Mouse (Mus musculus) heart, embryonic 14.5 days (tissue): Measurements from ENCODE around the gene Ccnl1. TPM values are rescaled to one million over a fixed set of nuclear protein-coding genes. Genes with fewer than 3 reads are reported as not detected.
A peak's percentile ranks its signal among the peaks of the same experiment; 100 is the strongest.

Experiments used
- ATAC-seq: fragments of 200-750 bp; cut with Nextera tagmentation; 2 replicates; pipeline ENCODE4 v1.8.0; 2017; ENCODE audit warnings: low read depth, moderate TSS enrichment; ENCODE audit not compliant: insufficient number of reproducible peaks, insufficient read depth, low FRiP score
- H3K27ac ChIP-seq, 2 experiments: fragments of 200-500 bp in 1 of 2; fragments of 300-500 bp in 1 of 2; sonication (generic) in 1 of 2; replicated peaks in 1 of 2; 2 replicates each; pipeline ENCODE4 v1.5.1; 2012 to 2014; ENCODE audit warnings: low read depth in 2 of 2, low read length in 2 of 2, control low read depth in 1 of 2, mild to moderate bottlenecking in 1 of 2, mixed read lengths in 1 of 2; ENCODE audit not compliant: control insufficient read depth in 1 of 2, insufficient read depth in 1 of 2
- H3K27me3 ChIP-seq: fragments of 300-500 bp; sonication (generic); 2 replicates; pipeline ENCODE4 v1.6.1; 2014; ENCODE audit warnings: mild to moderate bottlenecking, low read length, control low read depth; ENCODE audit not compliant: control insufficient read depth, insufficient read depth
- H3K36me3 ChIP-seq: fragments of 300-500 bp; sonication (generic); 2 replicates; pipeline ENCODE4 v1.6.1; 2014; ENCODE audit warnings: mild to moderate bottlenecking, control low read depth, low read length, mixed read lengths; ENCODE audit not compliant: control insufficient read depth, insufficient read depth
- H3K4me1 ChIP-seq, 2 experiments: fragments of 200-500 bp in 1 of 2; fragments of 300-500 bp in 1 of 2; sonication (generic) in 1 of 2; 2 replicates each; pipeline ENCODE4 v1.6.1; 2012 to 2014; ENCODE audit warnings: low read length in 2 of 2, control low read depth in 1 of 2, mixed read lengths in 1 of 2; ENCODE audit not compliant: control insufficient read depth in 2 of 2, insufficient read depth in 2 of 2
- H3K4me2 ChIP-seq: fragments of 300-500 bp; sonication (generic); 2 replicates; pipeline ENCODE4 v1.6.1; 2014; ENCODE audit warnings: mild to moderate bottlenecking, low read length
- H3K4me3 ChIP-seq, 2 experiments: fragments of 200-500 bp in 1 of 2; fragments of 300-500 bp in 1 of 2; sonication (generic) in 1 of 2; 2 replicates each; pipeline ENCODE4 v1.5.1; 2012 to 2014; ENCODE audit warnings: low read length in 2 of 2, mild to moderate bottlenecking in 2 of 2, control low read depth in 1 of 2, low read depth in 1 of 2, moderate library complexity in 1 of 2; ENCODE audit not compliant: control insufficient read depth in 1 of 2, insufficient read depth in 1 of 2
- H3K9ac ChIP-seq: fragments of 300-500 bp; sonication (generic); 2 replicates; pipeline ENCODE4 v1.6.1; 2014; ENCODE audit warnings: mild to moderate bottlenecking, low read length
- H3K9me3 ChIP-seq: fragments of 300-500 bp; sonication (generic); 2 replicates; pipeline ENCODE4 v1.6.1; 2016; ENCODE audit warnings: low read length, control low read depth; ENCODE audit not compliant: control insufficient read depth
- WGBS: fragments of 180-500 bp; shearing (Covaris S2); extraction: QIAGEN DNeasy Blood & Tissue Kit; methylation state at CpG from one replicate; pipeline ENCODE4 v1.1.7; 2014; 5-methylcytosine and 5-hydroxymethylcytosine counted together
- polyA plus RNA-seq: library from polyadenylated mRNA; unstranded; fragments of >200 nt; fragmentation: Nextera tagmentation; extraction: Ambion mirVana; gene quantifications from 2 replicates; pipeline ENCODE4 v1.2.1, GENCODE M21; 2014

Gene Ccnl1
- polyA plus RNA-seq, 1 experiment from 2014 or later: 77.4 TPM

GRCm38 (mm10) chr3:65954499-65955391 is 3.3 kb downstream of the Ccnl1 start:
- Histone ChIP-seq H3K36me3 (peaks cover 68% of the 10 kb centered on the region), H3K4me2 (peak overlapping the region; percentile 38), H3K27me3 (no peaks in the 10 kb centered on the region), H3K27ac (no peak overlapping the region), H3K4me3 (no peak overlapping the region), H3K4me1 (peaks cover 0 to 35% of the 10 kb centered on the region in 2 experiments; a peak in 2 of 4 replicates), H3K9me3 (no peaks in the 10 kb centered on the region), H3K9ac (no peak overlapping the region)
- no peak for ATAC-seq
- 57% methylated on average over 8 of the region's 8 CpGs for WGBS

- peaks cover 0 to 21% of the 10 kb centered on the region in 2 experiments; a peak in 2 of 4 replicates for H3K4me1 ChIP-seq
- 85% methylated on average over 4 of the region's 4 CpGs for WGBS
- H3K36me3 ChIP-seq: peaks cover 92% of the 10 kb centered on the region
Observed at GRCm38 (mm10) chr3:65950831-65951365, 7.2 kb downstream of the Ccnl1 start.

GRCm38 (mm10) chr3:65950304-65950703 is 7.7 kb downstream of the Ccnl1 start:
- peaks cover 0 to 19% of the 10 kb centered on the region in 2 experiments; a peak in 2 of 4 replicates for H3K4me1 ChIP-seq

More at GRCm38 (mm10) chr3:65950831-65951365, 7.2 kb downstream of the Ccnl1 start:
- ATAC-seq: no peak
- no peak overlapping the region for H3K4me3 ChIP-seq
- H3K9me3 ChIP-seq: no peaks in the 10 kb centered on the region
- no peaks in the 10 kb centered on the region for H3K27me3 ChIP-seq
- H3K4me2 ChIP-seq: no peak overlapping the region
- H3K27ac ChIP-seq: no peak overlapping the region
- no peak overlapping the region for H3K9ac ChIP-seq

GRCm38 (mm10) chr3:65945277-65945932 is 12.6 kb downstream of the Ccnl1 start:
- ATAC-seq: no peak
- no peaks in the 10 kb centered on the region for H3K4me1 ChIP-seq
- no peak overlapping the region for H3K4me3 ChIP-seq
- H3K4me2 ChIP-seq: no peak overlapping the region
- H3K9me3 ChIP-seq: no peaks in the 10 kb centered on the region
- WGBS: 91% methylated on average over 2 of the region's 2 CpGs
- H3K36me3 ChIP-seq: peaks cover 62% of the 10 kb centered on the region
- H3K27ac ChIP-seq: no peak overlapping the region
- no peak overlapping the region for H3K9ac ChIP-seq
- H3K27me3 ChIP-seq: no peaks in the 10 kb centered on the region

More at GRCm38 (mm10) chr3:65950304-65950703, 7.7 kb downstream of the Ccnl1 start:
- Histone ChIP-seq H3K27ac (no peak overlapping the region), H3K4me3 (no peak overlapping the region), H3K4me2 (no peak overlapping the region), H3K27me3 (no peaks in the 10 kb centered on the region), H3K9ac (no peak overlapping the region), H3K9me3 (no peaks in the 10 kb centered on the region), H3K36me3 (peaks cover 95% of the 10 kb centered on the region)
- no peak for ATAC-seq
- WGBS: 96% methylated on average over 2 of the region's 2 CpGs

- H3K4me1 ChIP-seq: no peaks in the 10 kb centered on the region
Observed at GRCm38 (mm10) chr3:65944713-65945112, 13.3 kb downstream of the Ccnl1 start.

GRCm38 (mm10) chr3:65943453-65943852 is 14.6 kb downstream of the Ccnl1 start:
- Histone ChIP-seq H3K9me3 (no peaks in the 10 kb centered on the region), H3K4me2 (no peak overlapping the region)

More at GRCm38 (mm10) chr3:65944713-65945112, 13.3 kb downstream of the Ccnl1 start:
- Histone ChIP-seq H3K27ac (no peak overlapping the region), H3K9me3 (no peaks in the 10 kb centered on the region), H3K36me3 (peaks cover 55% of the 10 kb centered on the region), H3K27me3 (no peaks in the 10 kb centered on the region), H3K9ac (no peak overlapping the region), H3K4me3 (no peak overlapping the region), H3K4me2 (no peak overlapping the region)
- 79% methylated on average over 3 of the region's 3 CpGs for WGBS
- ATAC-seq: no peak

GRCm38 (mm10) chr3:65941052-65941451 is 17.0 kb downstream of the Ccnl1 start:
- Histone ChIP-seq H3K27me3 (no peaks in the 10 kb centered on the region), H3K36me3 (peaks cover 21% of the 10 kb centered on the region), H3K27ac (no peak overlapping the region), H3K9ac (no peak overlapping the region), H3K4me3 (no peak overlapping the region), H3K4me2 (no peak overlapping the region), H3K4me1 (no peaks in the 10 kb centered on the region), H3K9me3 (no peaks in the 10 kb centered on the region)
- no peak for ATAC-seq
- 61% methylated on average over 1 of the region's 1 CpGs for WGBS

More at GRCm38 (mm10) chr3:65943453-65943852, 14.6 kb downstream of the Ccnl1 start:
- WGBS: 89% methylated on average over 4 of the region's 4 CpGs
- Histone ChIP-seq H3K4me1 (no peaks in the 10 kb centered on the region), H3K27ac (no peak overlapping the region), H3K27me3 (no peaks in the 10 kb centered on the region), H3K4me3 (no peak overlapping the region), H3K9ac (no peak overlapping the region), H3K36me3 (peaks cover 44% of the 10 kb centered on the region)
- no peak for ATAC-seq
